Mouse (Mus musculus): ENCODE results near the gene Cdk5r2.

DNA sequence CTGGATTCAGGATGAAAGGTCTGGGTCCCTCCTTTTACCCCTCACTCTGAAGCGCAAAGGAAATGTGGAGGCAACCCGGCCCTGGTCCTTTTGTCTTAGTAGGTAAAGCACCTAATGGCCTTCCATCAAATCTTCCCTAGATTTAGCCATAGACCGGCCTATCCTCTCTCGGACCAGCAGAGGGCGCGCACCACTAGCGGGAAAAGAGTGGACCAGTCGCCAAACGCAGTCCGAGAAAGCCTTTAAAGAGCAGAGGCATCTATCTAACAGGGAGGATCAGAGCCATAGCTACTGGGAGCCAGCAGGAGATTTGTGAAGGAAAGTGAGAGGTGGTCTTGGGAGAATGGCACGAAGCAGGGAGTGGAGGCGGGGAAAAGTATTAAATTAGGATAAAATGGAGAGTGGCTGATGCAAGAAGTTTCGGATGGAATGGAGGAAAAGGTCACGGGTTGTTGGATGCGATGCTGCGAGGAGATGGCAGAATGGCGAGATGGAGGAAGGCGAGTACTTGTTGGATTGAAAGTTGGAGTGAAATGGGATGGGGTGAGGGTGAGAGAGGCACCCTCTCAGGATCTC lies 26.1 kb downstream of the Cdk5r2 start:
- peak; percentile 91 for TF ChIP-seq CTCF (IDR thresholded peaks at IDR 0.05; ENCODE audit: extremely low read depth, insufficient read length, insufficient replicate concordance, low read depth, low read length)
- TF ChIP-seq POLR2A (IDR thresholded peaks at IDR 0.05; ENCODE audit: low read depth, low read length), result no peak
